Mouse (Mus musculus) hindlimb bud, embryonic 11.5 days (tissue): ENCODE results near the gene Ldlrad1.

Experiments
- DNase-seq: peaks from one replicate; pipeline ENCODE4 v3.0.0-alpha.2; 2012; ENCODE audit warnings: low read depth, low spot score; ENCODE audit errors: extremely low spot score

The Ldlrad1 gene

DNA sequence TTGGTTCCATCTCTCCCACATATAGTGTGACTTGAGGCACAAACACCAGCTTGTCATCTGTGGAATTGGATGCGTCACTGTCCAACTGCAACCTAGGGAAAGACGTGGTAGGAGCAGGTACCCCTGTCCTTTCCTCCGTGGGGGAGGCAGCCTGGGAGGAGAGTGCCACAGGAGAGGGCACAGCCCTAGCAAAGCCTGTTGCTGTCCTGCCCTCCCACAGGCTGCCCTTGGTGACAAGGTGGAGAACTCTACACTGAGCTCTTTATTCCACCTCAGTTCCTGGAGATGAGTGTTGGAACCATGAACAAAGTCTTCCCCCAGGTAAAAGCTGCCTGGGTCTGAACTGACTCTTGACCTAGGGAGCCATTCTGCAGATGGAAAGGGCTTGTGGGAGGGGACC lies at the start of gene Ldlrad1:
TSS of gene Ldlrad1 (plus strand) at position 301 of the 400 bp plus-strand sequence.
- DNase-seq = no peak

DNA sequence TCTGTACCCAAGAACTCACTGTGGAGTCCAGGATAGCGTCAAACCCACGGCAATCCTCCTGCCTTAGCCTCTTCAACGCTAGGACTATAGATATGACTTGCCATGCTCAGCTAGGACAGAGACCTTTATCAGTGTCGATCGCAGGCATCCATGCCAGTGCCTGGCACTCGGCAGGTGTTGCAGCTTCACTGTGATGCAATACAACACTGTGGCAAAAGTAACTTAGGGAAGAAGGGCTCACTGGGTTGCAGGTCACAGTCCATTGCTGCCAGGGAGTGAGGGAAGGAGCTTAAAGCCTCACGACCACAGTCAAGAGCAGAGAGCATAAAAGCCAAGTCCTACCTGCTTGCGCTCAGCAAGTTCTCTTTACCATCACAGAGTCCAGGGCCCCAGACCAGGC lies 48.8 kb upstream of the Ldlrad1 start:
- DNase-seq = no peak

DNA sequence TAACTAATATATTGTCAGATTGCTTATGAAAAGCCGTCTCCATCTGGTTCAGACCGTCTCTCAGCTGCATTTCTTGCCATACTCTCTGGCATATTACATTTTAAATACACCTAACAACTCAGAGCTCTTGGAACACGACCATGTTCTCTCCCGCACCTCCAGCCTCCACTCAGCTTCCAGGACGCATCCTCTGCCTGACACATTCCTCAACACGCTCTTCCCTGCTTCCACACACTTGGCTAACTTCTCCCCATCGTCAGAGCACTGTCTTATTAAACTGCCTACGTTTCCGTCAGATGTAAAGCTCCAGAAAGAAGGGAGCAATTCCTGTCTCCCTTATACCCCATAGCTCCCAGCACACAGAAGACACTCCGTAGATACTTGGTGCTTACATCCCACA lies 45.6 kb upstream of the Ldlrad1 start:
- no peak for DNase-seq

DNA sequence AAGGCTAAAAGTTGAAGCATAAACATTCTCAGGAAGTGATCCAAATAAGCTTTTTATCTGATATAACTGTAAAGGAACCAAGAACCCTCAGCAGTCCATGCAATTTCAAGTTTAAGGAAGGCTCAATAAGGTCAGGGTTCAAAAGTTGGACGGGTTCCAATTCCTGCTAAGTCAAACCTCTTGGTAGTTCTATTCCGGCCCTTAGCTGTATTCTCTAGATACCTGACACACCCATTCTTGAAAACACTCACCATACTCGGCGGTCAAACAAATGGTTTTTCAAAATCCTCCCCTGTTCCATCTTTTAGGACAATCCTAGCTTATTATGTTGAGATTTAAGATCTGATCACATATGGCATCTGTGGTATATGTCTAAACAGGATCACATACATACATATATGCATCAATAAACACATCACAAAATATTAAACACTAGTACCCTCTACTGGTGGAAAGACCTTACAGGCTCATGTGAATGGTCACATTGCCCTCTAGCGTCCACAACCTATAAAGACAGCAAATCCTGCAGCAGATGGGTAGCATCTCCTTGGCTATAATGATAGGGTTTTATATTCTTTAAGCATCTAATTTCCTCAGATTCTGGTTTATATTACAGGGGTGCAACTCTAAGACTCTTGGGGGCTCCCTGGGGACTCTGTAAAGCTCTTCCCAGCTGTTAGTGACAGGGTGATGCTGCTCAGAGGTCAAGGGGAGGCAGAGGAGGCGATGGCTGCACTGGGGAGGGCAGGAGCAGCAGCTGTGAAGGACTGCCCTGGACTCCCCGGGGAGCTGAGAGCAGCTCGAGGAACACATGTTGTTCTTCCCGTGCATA lies 45.0 kb upstream of the Ldlrad1 start:
- DNase-seq = peak; percentile 68

GRCm38 (mm10) chr4:107166700-107167099 lies 42.3 kb upstream of the Ldlrad1 start:
- no peak for DNase-seq

GRCm38 (mm10) chr4:107167798-107168197 lies 41.2 kb upstream of the Ldlrad1 start:
- no peak for DNase-seq

DNA sequence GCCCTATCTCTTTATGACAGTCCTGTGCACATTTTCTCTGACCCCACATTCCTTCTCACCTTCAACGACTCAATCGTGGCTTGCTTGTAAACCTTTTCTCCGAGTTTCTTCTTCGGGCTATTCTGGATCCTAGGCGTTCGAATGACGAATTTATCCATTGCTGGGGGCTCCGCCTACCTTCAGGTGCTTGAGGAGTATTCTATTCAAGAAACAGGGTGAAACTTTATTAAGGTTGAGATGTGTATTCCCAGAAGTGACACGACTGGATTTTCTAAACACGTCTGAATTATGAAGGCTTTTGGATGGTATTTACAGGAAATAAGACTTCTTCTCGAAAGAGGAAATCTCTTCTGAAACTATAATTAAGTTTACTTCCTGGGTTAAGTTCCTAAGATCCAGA lies 31.5 kb upstream of the Ldlrad1 start:
- DNase-seq = no peak

DNA sequence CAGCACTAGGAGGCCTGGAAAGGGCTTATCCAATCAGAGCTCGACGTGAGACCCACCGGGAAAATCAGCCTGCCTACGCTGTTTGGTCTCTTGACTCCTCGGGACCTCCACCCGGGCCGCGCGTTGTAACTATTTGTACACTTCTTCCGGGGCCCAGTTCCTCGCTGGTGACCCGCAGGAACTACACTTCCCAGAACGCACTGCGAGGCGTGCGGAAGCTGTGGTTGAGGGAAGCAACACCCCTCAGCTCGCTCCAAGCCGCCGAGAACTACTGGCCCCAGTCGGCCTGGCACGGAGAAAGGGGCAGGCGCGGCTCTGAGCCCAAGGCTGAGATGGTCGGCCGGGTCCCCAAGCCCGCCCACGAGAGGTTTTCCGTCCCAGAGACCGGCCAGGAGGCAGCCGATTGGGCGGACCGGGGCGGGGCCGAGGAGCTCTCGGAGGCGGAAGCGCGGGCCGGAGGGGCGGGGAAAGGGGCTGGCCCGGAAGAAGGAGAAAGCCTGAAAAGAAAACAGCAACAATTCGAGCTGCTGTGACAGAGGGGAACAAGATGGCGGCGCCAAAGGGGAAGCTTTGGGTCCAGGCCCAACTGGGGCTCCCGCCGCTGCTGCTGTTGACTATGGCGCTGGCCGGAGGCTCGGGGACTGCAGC lies 30.7 kb upstream of the Ldlrad1 start, which contains the start of gene Tmem59:
TSS of gene Tmem59 (plus strand) at position 218 of the 648 bp plus-strand sequence.
- DNase-seq = peak; percentile 71

- no peak for DNase-seq
Observed at GRCm38 (mm10) chr4:107178830-107179490, 30.0 kb upstream of the Ldlrad1 start, which contains the start of gene Tceanc2. TSS of gene Tceanc2 (minus strand) at chr4:107179116.

GRCm38 (mm10) chr4:107179561-107179960 lies 29.4 kb upstream of the Ldlrad1 start:
- no peak for DNase-seq

DNA sequence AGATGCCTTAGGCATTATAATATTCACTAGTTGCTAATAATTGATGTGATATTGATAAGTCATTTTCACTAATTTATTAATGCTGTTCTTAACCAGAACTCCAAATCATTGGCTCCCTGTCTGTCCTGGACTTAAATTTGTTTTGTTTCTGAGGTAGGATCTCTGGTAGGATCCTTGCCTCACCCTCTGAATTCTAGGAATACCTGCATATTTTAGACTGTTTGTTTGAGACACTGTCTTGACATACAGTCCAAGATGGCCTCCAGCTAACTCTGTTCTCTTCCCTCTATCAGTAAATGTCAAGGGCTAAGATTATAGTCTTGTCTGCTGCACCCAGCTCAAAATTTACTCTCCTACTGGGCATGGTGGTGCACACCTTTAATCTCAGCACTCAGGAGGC lies 28.2 kb upstream of the Ldlrad1 start:
- no peak for DNase-seq

DNA sequence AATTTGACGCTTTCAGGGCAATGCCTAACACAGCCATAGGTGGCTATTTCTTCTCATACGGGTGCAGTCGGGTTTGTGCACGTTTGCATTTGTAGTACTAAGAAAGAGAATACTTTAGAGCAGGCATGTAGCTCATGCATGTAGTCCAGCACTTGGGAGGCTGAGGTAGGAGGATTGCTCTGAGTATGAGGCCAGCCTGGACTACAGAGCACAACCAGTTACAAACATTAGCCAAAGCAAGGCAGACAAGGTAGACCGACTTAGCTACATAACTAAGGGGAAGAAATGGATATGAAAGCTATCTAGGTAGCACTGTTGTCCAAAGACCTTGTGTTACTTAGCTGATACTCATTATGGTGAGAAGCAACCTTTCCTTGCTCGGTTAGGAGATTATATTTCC lies 27.1 kb upstream of the Ldlrad1 start:
- DNase-seq = no peak

GRCm38 (mm10) chr4:107182796-107183195 lies 26.2 kb upstream of the Ldlrad1 start:
- DNase-seq = no peak

GRCm38 (mm10) chr4:107183203-107183602 lies 25.8 kb upstream of the Ldlrad1 start:
- DNase-seq = no peak

GRCm38 (mm10) chr4:107185703-107186102 lies 23.3 kb upstream of the Ldlrad1 start:
- no peak for DNase-seq

DNA sequence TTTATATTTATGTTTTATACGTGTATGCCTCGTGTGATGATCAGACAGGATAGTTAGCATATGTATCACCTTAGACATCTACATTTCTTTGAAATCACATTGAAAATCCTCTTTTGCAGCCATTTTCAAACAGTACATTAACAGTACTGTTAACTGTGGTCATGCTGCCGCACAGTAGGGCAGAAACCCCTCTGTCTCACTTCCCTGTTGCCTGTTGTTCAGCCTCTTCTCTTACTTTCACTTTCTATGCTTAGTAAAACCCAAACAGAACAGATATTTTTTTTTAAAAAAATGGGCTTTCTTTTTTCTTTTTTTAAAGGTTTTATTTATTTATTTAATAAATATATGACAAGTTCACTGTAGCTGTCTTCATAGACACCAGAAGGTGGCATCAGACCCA lies 15.1 kb upstream of the Ldlrad1 start:
- DNase-seq = no peak

- no peak for DNase-seq
Observed at GRCm38 (mm10) chr4:107196454-107196853, 12.5 kb upstream of the Ldlrad1 start.

GRCm38 (mm10) chr4:107198072-107198471 lies 10.9 kb upstream of the Ldlrad1 start:
- no peak for DNase-seq

GRCm38 (mm10) chr4:107201779-107202178 lies 7.2 kb upstream of the Ldlrad1 start:
- DNase-seq = no peak

- DNase-seq = no peak
Observed at GRCm38 (mm10) chr4:107203001-107203400, 6.0 kb upstream of the Ldlrad1 start.

DNA sequence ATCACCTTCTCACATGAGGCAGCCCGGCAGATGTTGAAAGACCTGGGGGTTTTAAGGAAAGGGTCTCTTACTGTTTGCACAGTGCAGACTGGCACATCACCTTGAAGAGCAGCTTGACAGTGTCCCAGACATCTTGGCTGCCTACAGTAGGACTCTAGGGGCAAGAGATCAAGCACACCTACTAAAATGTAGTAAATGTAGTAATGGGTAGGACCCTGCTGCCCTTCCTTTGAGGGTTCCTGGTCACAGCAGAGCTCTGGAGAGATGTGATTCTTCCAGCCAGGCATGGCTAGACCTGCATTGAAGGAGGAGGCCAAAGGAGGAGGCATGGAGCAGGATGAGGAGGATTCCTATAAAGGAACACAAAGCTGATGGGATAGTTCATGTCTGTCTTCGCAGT lies 2.0 kb upstream of the Ldlrad1 start:
- DNase-seq = no peak
